Mouse (Mus musculus): Measurements from ENCODE around the gene Pik3r1. TPM values are rescaled to one million over a fixed set of nuclear protein-coding genes. Genes with fewer than 3 reads are reported as not detected.

The Pik3r1 gene
- total RNA-seq, 2 experiments from 2014 or later: 99.1 to 106 TPM

- intact Hi-C loops (cut with DNase I): no loop called here
- no peak for DNase-seq
These were observed 74.9 kb downstream of the Pik3r1 start for GRCm38 (mm10) chr13:101692866-101693691.

GRCm38 (mm10) chr13:101692239-101692784 lies 75.7 kb downstream of the Pik3r1 start:
- intact Hi-C loops (cut with DNase I): no loop called here
- peak in 1 of 2 experiments; percentile 25 for DNase-seq

DNA sequence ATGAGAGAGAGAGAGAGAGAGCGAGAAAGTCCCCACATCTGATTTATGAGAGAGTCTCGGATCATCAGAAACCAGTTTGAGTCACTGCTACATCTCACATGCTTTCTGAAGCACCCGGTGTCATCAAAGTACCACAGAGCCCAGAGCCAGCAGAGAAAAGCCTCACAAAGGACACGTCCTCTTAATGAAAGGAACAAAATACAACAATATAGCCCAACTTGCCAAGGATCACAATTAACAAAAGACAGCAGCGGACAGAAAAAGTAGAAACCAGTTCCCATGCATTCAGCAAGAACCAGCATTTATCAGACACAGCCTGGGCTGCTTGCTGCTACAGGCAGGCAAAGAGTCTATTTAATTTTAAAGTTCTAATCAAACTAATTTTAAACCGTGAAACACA lies 76.3 kb downstream of the Pik3r1 start:
- DNase-seq: no peak

GRCm38 (mm10) chr13:101690911-101691655 lies 76.9 kb downstream of the Pik3r1 start:
- intact Hi-C loops (cut with DNase I): no loop called here
- no peak for DNase-seq

More for the DNA sequence above, 76.3 kb downstream of the Pik3r1 start:
- intact Hi-C loops (cut with DNase I): no loop called here

DNA sequence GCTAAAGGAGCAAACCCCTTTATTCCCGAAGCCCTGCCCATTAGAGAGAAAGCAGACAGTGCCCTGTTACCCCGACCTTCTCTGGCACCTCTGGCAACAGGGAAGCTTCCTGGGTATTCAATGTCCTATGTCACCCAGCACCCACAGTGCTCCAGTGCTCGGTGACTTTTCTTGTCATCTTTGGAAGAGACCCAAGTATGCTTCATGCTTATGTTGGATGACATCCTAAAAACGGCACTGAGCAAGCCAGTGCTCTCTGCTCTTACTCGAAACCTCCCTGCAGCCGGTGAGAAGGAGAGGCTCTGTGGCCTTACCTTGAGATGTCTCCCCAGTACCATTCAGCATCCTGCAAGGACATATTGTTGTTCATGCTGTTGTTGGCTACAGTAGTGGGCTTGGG lies 77.8 kb downstream of the Pik3r1 start:
- intact Hi-C loops (cut with DNase I): no loop called here
- peak in 1 of 2 experiments; percentile 25 for DNase-seq

DNA sequence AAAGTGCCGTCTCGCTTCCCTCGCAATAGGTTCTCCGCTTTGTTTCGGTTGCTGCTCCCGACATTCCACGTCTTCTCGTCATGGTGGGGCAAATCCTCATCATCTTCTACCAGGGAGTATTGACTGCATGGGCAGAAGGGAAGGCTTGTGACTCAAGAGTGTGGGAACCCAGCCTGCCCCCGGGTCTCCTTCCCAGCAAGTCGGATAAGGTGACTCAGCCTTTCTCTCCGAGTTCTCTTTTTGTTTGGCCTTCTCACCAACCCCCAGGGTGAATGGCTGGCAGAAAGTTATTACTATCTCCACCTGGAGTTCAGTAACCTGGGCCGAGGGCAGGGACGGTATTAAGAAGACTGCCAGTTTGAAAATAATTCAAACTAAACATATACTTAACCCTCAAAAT lies 81.8 kb downstream of the Pik3r1 start:
- intact Hi-C loops (cut with DNase I): no loop called here
- DNase-seq: no peak

GRCm38 (mm10) chr13:101684706-101685105 lies 83.3 kb downstream of the Pik3r1 start:
- no peak for DNase-seq
- intact Hi-C loops (cut with DNase I): no loop called here

DNA sequence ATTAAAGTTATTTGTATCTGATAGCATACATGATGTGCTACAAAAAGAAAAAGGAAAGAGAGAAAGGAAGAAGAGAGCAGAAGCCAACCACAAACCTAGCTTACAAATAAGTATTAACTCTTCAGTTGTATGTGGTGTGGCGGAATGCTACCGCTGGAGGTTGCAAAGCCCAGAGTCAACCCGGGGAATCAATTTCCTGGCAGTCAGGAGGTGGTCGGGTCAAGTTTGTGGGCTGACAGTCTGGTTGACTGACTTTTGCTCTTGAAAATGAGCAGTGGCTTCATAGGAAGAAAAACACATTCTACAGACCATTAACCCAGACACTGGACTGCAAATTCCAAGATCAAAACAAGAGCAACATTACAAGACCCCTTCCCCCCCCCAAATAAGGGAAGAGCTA lies 85.6 kb downstream of the Pik3r1 start:
- intact Hi-C loops (cut with DNase I): no loop called here

DNA sequence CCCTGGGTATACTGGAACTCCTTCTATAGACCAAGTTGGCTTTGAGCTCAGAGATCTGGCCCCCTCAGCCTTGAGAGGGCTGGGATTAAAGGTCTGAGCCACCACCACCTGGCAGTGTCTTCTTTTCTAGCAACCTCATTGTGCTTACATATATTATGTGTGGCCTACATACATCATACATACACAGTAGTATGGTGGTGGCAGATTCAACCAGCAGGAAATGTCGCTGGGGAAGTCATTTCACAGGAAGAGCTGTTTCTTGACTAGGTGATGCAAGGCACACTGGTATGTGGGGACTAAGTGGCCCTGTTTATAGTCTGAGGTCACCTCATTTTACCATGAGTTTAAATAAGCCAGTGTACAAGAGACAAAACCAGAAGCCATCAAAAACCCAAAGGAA lies 87.9 kb downstream of the Pik3r1 start:
- intact Hi-C loops (cut with DNase I): no loop called here
- DNase-seq: no peak

More for the DNA sequence above, 85.6 kb downstream of the Pik3r1 start:
- DNase-seq: no peak

DNA sequence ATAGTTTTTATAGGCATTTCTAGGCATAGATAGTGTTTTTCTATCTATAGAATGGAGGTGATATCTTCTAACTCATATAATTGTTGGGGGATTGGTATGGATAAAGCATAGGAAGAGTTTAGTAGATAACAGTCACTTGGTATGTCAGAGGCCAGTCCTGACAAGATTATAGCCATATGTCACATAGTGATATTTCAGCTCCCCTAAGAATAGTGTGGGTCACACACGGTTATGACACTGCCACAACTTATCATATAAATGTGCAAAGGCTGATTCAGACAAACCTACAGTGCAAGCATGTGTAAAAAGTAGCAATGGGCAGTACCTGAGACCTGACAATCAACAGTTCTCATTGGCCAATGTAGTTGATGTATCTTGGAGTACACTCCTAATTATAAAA lies 89.0 kb downstream of the Pik3r1 start:
- intact Hi-C loops (cut with DNase I): no loop called here
- DNase-seq: no peak

GRCm38 (mm10) chr13:101678036-101678435 lies 90.0 kb downstream of the Pik3r1 start:
- intact Hi-C loops (cut with DNase I): no loop called here
- DNase-seq: no peak

DNA sequence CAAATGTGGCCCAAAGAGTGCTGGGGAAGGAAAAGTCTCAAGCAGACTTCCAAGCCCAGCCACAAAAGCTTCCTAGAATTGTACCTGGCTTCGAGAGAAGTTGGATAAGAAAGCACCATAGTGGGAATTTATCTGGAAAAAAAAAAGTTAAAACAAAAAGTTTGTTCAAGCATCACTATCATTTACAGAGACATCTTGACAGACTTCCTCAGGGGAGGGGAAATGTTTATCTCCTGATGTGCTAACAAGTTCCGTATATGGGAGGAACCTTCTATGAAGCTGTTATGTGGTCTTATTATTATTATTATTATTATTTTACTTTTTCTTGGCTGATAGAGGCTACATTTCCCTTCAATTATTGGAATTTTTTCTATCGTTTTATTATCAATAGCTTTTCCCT lies 94.1 kb downstream of the Pik3r1 start:
- intact Hi-C loops (cut with DNase I): no loop called here
- no peak for DNase-seq

DNA sequence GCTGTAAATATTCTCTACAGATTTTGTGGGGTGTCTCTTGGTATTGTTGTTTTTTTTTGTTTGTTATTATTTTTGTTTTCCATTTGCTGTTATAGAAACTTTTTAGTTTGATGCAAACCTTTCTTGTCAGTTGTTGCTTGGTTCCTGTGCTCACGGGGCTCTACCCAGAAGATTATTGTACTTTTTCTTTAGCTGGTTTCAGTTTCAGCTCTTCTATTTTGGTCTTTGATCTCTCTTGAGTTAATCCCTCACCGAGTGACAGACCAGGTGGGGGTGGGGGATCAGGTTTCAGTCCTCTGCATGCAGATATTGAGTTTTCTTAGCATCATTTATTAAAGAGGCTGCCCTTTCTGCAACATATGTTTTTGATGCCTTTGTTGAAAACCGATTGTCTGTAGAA lies 99.2 kb downstream of the Pik3r1 start:
- intact Hi-C loops (cut with DNase I): no loop called here
- DNase-seq: no peak

DNA sequence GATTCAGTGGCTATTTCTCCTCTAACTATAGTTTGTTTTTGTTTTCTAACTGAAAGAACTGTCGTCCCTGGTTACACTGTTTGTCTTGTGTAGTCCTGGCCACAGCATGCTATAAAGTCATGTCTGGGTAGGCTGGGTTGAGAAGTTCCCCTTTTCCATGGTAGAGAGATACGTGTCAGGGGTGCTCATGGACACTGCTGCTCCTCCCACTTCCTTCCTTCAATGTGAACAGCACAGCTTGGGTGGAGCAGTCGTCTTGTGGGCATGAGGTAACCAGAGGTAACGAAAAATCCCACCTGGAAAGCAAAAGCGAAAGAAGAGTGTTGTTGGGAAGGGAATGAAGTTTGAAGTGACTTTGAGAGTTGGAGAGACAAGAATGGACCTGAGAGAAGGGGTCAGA lies 104.0 kb downstream of the Pik3r1 start:
- intact Hi-C loops (cut with DNase I): no loop called here
- DNase-seq: no peak

DNA sequence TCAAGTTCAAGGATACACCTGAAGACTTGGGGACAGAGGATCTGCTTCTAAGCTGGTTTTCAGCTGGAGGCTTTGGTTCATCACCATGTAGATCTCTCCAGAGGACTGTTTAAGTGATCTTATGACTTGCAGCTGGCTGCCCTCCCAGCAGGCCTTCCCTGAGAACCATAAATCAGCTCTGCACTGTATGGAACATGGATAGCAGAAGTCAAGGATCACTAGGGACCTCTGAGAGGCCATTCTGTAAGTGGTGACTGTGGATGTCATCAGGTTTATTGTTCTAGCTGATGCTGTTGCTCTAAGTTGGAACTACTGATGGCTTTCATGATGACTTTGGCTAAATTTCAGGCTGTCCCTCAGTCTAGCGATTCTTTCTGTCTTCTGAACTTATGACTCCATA lies 105.1 kb downstream of the Pik3r1 start:
- no peak for DNase-seq
- intact Hi-C loops (cut with DNase I): no loop called here

- intact Hi-C loops (cut with DNase I): no loop called here
- no peak for DNase-seq
These were observed 106.5 kb downstream of the Pik3r1 start for GRCm38 (mm10) chr13:101661567-101661966.

GRCm38 (mm10) chr13:101660187-101660586 lies 107.8 kb downstream of the Pik3r1 start:
- intact Hi-C loops (cut with DNase I): no loop called here
- DNase-seq: no peak

GRCm38 (mm10) chr13:101652131-101652530 lies 115.9 kb downstream of the Pik3r1 start:
- intact Hi-C loops (cut with DNase I): no loop called here

DNA sequence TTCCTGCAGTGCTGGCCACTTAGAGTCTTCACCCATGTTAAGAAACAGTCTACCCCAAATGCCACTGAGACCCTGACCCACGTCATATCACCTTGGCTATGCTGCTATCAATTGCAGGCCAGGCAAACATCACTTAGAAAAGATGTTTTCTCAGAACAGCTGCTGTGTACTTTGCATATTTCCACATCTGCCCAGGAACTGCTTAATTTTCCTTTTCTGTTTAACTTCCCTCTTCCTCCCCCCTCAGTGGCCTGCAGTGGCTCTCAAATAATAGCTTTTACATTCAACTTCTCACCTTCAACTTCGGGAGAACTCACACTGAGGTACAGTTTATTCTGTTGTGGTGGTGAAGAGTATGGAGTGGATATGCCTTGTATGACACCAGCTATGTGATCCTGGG lies 126.4 kb downstream of the Pik3r1 start:
- intact Hi-C loops (cut with DNase I): no loop called here
- no peak for DNase-seq

More at GRCm38 (mm10) chr13:101652131-101652530, 115.9 kb downstream of the Pik3r1 start:
- DNase-seq: no peak

GRCm38 (mm10) chr13:101635837-101636236 lies 132.2 kb downstream of the Pik3r1 start:
- DNase-seq: no peak
- intact Hi-C loops (cut with DNase I): no loop called here

GRCm38 (mm10) chr13:101634420-101634819 lies 133.6 kb downstream of the Pik3r1 start:
- intact Hi-C loops (cut with DNase I): no loop called here
- no peak for DNase-seq
